Mouse (Mus musculus) cerebellum, adult 11 months (tissue): ENCODE data around the gene Zcchc8.
A peak's percentile ranks its signal among the peaks of the same experiment; 100 is the strongest.

Experiments used
- DNase-seq: peaks from one replicate; pipeline ENCODE4 v3.0.0; 2022

The Zcchc8 gene

GRCm38 (mm10) chr5:123683377-123684220 lies 37.3 kb downstream of the Zcchc8 start:
- peak; percentile 70 for DNase-seq

GRCm38 (mm10) chr5:123683043-123683376 lies 37.9 kb downstream of the Zcchc8 start:
- DNase-seq: peak; percentile 49

- no peak for DNase-seq
These were observed 38.5 kb downstream of the Zcchc8 start for GRCm38 (mm10) chr5:123682372-123682771.

- peak; percentile 47 for DNase-seq
These were observed 41.2 kb downstream of the Zcchc8 start for GRCm38 (mm10) chr5:123679546-123680263.

GRCm38 (mm10) chr5:123679106-123679505 lies 41.8 kb downstream of the Zcchc8 start:
- DNase-seq: no peak

- no peak for DNase-seq
These were observed 45.2 kb downstream of the Zcchc8 start for GRCm38 (mm10) chr5:123675717-123676116.

- DNase-seq: no peak
These were observed 45.7 kb downstream of the Zcchc8 start for GRCm38 (mm10) chr5:123675221-123675620.

GRCm38 (mm10) chr5:123671473-123671820 lies 49.5 kb downstream of the Zcchc8 start:
- DNase-seq: no peak

GRCm38 (mm10) chr5:123670800-123671472 lies 50.0 kb downstream of the Zcchc8 start:
- DNase-seq: no peak

GRCm38 (mm10) chr5:123669991-123670799 lies 50.7 kb downstream of the Zcchc8 start:
- DNase-seq: no peak

- DNase-seq: no peak
These were observed 53.0 kb downstream of the Zcchc8 start for GRCm38 (mm10) chr5:123667915-123668314.

GRCm38 (mm10) chr5:123665956-123666355 lies 54.9 kb downstream of the Zcchc8 start:
- DNase-seq: no peak

GRCm38 (mm10) chr5:123664329-123664728 lies 56.6 kb downstream of the Zcchc8 start:
- no peak for DNase-seq

GRCm38 (mm10) chr5:123662059-123662458 lies 58.8 kb downstream of the Zcchc8 start:
- DNase-seq: no peak

- DNase-seq: no peak
These were observed 59.3 kb downstream of the Zcchc8 start for GRCm38 (mm10) chr5:123661602-123662001.

GRCm38 (mm10) chr5:123657651-123658050 lies 63.2 kb downstream of the Zcchc8 start:
- DNase-seq: no peak

GRCm38 (mm10) chr5:123654937-123655336 lies 66.0 kb downstream of the Zcchc8 start:
- no peak for DNase-seq

GRCm38 (mm10) chr5:123653287-123653801 lies 67.6 kb downstream of the Zcchc8 start:
- DNase-seq: no peak

- DNase-seq: no peak
These were observed 70.1 kb downstream of the Zcchc8 start for GRCm38 (mm10) chr5:123650825-123651224.
